In genomic region chr6:127969709-127970108, GRCm38 (mm10) we compare ENCODE assay signal across 11 mouse cellular contexts.
DNase-seq lines count a peak whose midpoint lies in the region; ATAC-seq and TF ChIP-seq lines count a peak whose summit lies in the region.
"Had no signal": no experiment of that assay in that cellular context is flagged by ENCODE, and none has a peak within 500 bp of the region (broad histone marks: within the 10 kb centered on the region; RNA-seq: fewer than 3 reads in every experiment).

No protein-coding gene starts in this region.

- peaks cover 39% of the 10 kb centered on the region for H3K4me1 ChIP-seq in hindbrain, embryonic 12.5 days
- peaks cover 8% of the 10 kb centered on the region; the same call in 1 of the 2 replicates for H3K4me1 ChIP-seq in hindbrain, embryonic 11.5 days (replicated peaks; ENCODE audit: control insufficient read depth, insufficient read depth, low read length)
- no peaks in the 10 kb centered on the region for H3K4me1 ChIP-seq in midbrain, postnatal 0 days (ENCODE audit: insufficient read depth, low read length)
- peaks cover 20% of the 10 kb centered on the region for H3K4me1 ChIP-seq in midbrain, embryonic 15.5 days

- H3K9me3 ChIP-seq in hindbrain, embryonic 12.5 days (replicated peaks), result no peaks in the 10 kb centered on the region
- H3K9me3 ChIP-seq in hindbrain, embryonic 11.5 days (ENCODE audit: control insufficient read depth, low read length), result no peaks in the 10 kb centered on the region
- no peaks in the 10 kb centered on the region for H3K9me3 ChIP-seq in midbrain, postnatal 0 days (ENCODE audit: low read length)
- H3K9me3 ChIP-seq in midbrain, embryonic 15.5 days, result no peaks in the 10 kb centered on the region
- H3K9me3 ChIP-seq: embryonic facial prominence, embryonic 13.5 days; limb, embryonic 15.5 days; lung, embryonic 15.5 days had no signal

- DNase-seq in cerebellum, adult 9-10 months, result peak; percentile 58
- no peak for DNase-seq in cerebellum, postnatal 36 days
- DNase-seq in hindbrain, embryonic 11.5 days (ENCODE audit: low spot score), result no peak
- no peak for DNase-seq in midbrain, postnatal 0 days (ENCODE audit: low spot score)
- DNase-seq in yolk sac, embryonic 10.5 days (ENCODE audit: low spot score), result no peak

- H3K4me3 ChIP-seq in hindbrain, embryonic 12.5 days, result no peak overlapping the region
- H3K4me3 ChIP-seq in hindbrain, embryonic 11.5 days (ENCODE audit: low read depth, low read length), result no peak overlapping the region
- no peak overlapping the region for H3K4me3 ChIP-seq in midbrain, postnatal 0 days (ENCODE audit: low read depth, low read length)
- no peak overlapping the region for H3K4me3 ChIP-seq in midbrain, embryonic 15.5 days
- H3K4me3 ChIP-seq: embryonic facial prominence, embryonic 13.5 days; limb, embryonic 15.5 days; lung, embryonic 15.5 days had no signal

- 0 out of 2 replicates have a peak, but pooled peaks have one; percentile 16 for ATAC-seq in hindbrain, embryonic 12.5 days (ENCODE audit: low FRiP score)
- no peak for ATAC-seq in hindbrain, embryonic 11.5 days (ENCODE audit: low FRiP score)
- peak; percentile 21; the same call in 1 of the 2 replicates for ATAC-seq in midbrain, postnatal 0 days (ENCODE audit: low FRiP score)
- no peak for ATAC-seq in midbrain, embryonic 15.5 days (replicated peaks)

- no peak overlapping the region for H3K27ac ChIP-seq in hindbrain, embryonic 12.5 days
- no peak overlapping the region for H3K27ac ChIP-seq in hindbrain, embryonic 11.5 days (ENCODE audit: low read depth, low read length)
- H3K27ac ChIP-seq in midbrain, postnatal 0 days (ENCODE audit: low read depth, low read length), result no peak overlapping the region
- no peak overlapping the region for H3K27ac ChIP-seq in midbrain, embryonic 15.5 days
- H3K27ac ChIP-seq: embryonic facial prominence, embryonic 13.5 days; limb, embryonic 15.5 days; lung, embryonic 15.5 days had no signal

- TF ChIP-seq CTCF in midbrain, postnatal 0 days (IDR thresholded peaks at IDR 0.05), result no peak

- no peak overlapping the region for H3K4me2 ChIP-seq in hindbrain, embryonic 12.5 days (replicated peaks)
- no peak overlapping the region for H3K4me2 ChIP-seq in hindbrain, embryonic 11.5 days (replicated peaks; ENCODE audit: low read depth, low read length)
- no peak overlapping the region for H3K4me2 ChIP-seq in midbrain, postnatal 0 days (ENCODE audit: low read depth, low read length, poor library complexity, severe bottlenecking)
- H3K4me2 ChIP-seq in midbrain, embryonic 15.5 days, result no peak overlapping the region
- H3K4me2 ChIP-seq: embryonic facial prominence, embryonic 13.5 days; limb, embryonic 15.5 days; lung, embryonic 15.5 days had no signal

- H3K9ac ChIP-seq in hindbrain, embryonic 12.5 days, result no peak overlapping the region
- H3K9ac ChIP-seq in hindbrain, embryonic 11.5 days (ENCODE audit: low read depth, low read length), result no peak overlapping the region
- H3K9ac ChIP-seq in midbrain, postnatal 0 days (replicated peaks; ENCODE audit: low read length, poor library complexity, severe bottlenecking), result no peak overlapping the region
- H3K9ac ChIP-seq in midbrain, embryonic 15.5 days, result no peak overlapping the region
- H3K9ac ChIP-seq: embryonic facial prominence, embryonic 13.5 days; limb, embryonic 15.5 days; lung, embryonic 15.5 days had no signal

- 55% methylated on average over 7 of the region's 7 CpGs for WGBS in hindbrain, embryonic 12.5 days
- WGBS in hindbrain, embryonic 11.5 days, result 69% methylated on average over 7 of the region's 7 CpGs
- 59% methylated on average over 7 of the region's 7 CpGs for WGBS in midbrain, postnatal 0 days
- WGBS in midbrain, embryonic 15.5 days, result 62% methylated on average over 7 of the region's 7 CpGs

- no peaks in the 10 kb centered on the region for H3K36me3 ChIP-seq in hindbrain, embryonic 12.5 days
- no peaks in the 10 kb centered on the region for H3K36me3 ChIP-seq in hindbrain, embryonic 11.5 days (ENCODE audit: control insufficient read depth, insufficient read depth, low read length)
- peaks cover 9% of the 10 kb centered on the region; the same call in 1 of the 2 replicates for H3K36me3 ChIP-seq in midbrain, postnatal 0 days (ENCODE audit: insufficient read depth, low read length)
- no peaks in the 10 kb centered on the region for H3K36me3 ChIP-seq in midbrain, embryonic 15.5 days (replicated peaks)

- H3K27me3 ChIP-seq in hindbrain, embryonic 12.5 days, result no peaks in the 10 kb centered on the region
- no peaks in the 10 kb centered on the region; the same call in 1 of the 2 replicates for H3K27me3 ChIP-seq in hindbrain, embryonic 11.5 days (ENCODE audit: control insufficient read depth, insufficient read depth, low read length)
- H3K27me3 ChIP-seq in midbrain, postnatal 0 days (ENCODE audit: insufficient read depth, low read length), result no peaks in the 10 kb centered on the region
- H3K27me3 ChIP-seq in midbrain, embryonic 15.5 days (replicated peaks), result no peaks in the 10 kb centered on the region
- H3K27me3 ChIP-seq: embryonic facial prominence, embryonic 13.5 days; limb, embryonic 15.5 days; lung, embryonic 15.5 days; Patski had no signal

Comparison
In these comparisons a context has a peak if more than half of its experiments do, and no peak if none do; other contexts are left out.
1. ATAC-seq: peak in hindbrain, embryonic 12.5 days (single experiment) and midbrain, postnatal 0 days (single experiment); none in hindbrain, embryonic 11.5 days (single experiment) and midbrain, embryonic 15.5 days (single experiment).